Mouse (Mus musculus): ENCODE results near the gene Tagln2. TPM values are rescaled to one million over a fixed set of nuclear protein-coding genes. Genes with fewer than 3 reads are reported as not detected.

Tagln2 gene
- total RNA-seq, 1 experiment from 2014 or later: 105 TPM

DNA sequence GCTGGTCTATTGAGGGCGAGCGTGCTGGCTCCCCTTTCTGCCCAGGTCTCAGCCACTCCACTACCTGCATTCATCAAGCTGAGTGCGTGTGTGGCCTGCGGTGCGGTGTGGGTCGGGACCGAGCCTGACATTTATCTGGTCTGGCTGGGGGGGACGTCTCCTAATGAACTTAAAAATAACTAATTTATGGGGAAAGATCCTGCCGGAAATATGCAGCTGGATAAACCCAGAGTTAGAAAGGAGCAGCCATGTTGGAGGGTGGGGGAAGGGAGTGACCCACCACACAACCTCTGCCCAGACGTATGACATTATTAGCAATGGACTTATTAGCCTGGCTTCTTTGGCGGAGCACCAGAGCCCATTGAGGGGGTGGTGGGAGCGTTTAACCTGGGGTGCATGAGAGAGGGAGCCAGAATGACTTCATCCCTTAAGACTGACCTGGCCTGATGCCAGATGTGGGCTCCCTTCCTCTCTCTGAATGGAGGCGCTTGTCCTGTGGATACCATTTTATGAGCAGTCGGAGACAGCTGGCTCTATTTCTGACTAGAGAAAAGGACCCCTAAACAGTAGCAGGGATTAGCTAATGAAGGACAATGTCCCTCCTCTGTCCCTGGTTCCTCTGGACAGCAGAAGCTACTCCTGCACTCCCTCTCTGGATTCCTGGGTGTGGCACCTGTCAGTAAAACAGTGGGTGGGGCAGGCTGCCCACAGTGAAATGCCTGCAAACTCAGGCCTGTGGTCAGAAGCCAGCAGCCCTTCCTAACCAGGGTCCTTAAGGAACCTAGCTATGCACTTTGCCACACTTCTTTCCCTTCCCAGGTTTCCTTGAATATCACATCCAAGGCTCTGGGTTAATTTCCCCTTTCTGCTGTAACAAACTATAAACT lies 3.5 kb downstream of the Tagln2 start:
- DNase-seq: peak; percentile 61

DNA sequence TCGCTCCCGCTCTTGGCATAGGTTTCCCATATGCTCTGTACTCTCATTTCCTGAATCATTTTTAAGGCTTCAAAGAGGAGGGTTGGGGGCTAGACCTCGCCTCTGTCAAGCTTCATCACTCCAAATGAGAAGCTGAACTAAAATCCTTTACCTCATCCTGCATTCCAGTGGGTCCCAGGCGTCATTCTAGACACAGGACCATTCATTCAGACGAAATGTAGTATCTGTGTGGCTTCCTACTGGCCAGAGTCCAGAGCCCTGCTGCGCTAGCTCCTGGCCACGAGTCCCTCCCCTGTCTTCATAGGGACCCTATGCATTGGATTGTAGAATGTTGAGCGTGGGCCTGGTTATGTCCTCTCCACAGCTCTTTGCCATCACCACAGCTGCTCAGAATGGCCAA lies 4.9 kb downstream of the Tagln2 start:
- DNase-seq: no peak

DNA sequence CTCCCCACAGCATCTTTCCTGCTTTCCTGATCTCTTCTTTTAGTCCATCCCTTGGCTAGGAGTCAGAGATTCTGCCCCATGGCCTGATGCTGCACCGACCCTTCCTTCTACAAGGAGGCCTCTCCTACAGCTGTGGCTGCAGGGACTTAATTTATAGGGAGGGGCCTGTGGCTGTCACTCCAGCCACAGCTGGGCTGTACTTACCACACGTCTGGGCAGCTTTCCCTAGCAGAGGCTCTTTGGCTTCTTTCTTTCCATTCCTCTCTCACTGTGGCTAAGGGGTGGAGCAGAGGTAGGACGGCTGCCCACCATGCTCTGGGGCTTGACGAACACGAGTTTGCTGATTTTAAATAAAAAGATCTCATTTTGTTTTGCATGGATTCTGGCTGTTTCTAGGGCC lies 7.2 kb downstream of the Tagln2 start:
- DNase-seq: no peak

DNA sequence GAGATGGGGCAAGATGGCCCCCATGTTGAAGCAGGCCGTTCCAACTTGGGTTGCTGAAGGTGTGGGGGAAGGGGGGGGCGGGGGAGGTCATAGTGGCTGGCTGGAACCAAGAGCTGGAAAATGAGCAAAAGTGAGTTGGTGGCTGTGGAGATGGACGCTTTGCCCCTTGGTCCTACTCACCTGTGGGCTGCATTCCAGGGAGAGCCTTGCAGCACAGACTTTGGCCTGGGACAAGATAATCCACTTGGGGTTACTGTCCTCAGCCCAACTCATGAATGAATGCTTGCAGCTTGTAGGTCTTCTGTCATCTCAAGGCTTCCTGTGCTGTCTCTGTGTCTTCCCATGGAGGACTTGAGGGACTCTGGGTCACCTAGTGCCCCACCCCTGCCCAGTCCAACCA lies 7.9 kb downstream of the Tagln2 start:
- DNase-seq: no peak

DNA sequence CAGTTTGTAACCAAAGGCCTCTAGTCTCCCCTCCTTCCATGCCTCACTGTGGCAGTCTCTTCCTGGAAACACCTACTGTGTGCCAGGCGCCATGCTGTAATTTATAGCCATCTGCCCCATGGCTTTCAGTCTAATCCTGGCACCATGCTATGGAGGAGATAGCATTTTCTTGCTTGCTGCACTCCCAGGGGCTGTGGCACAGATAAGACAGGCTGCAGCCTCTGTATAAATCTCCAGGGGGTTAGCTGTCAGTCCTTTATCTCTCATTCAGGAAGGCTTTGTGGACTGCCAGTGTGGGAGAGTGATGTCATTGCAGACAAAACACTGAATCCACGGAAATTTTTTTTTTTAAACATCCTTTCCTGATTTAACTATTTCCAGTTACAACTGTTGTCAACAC lies 8.3 kb downstream of the Tagln2 start:
- no peak for DNase-seq

DNA sequence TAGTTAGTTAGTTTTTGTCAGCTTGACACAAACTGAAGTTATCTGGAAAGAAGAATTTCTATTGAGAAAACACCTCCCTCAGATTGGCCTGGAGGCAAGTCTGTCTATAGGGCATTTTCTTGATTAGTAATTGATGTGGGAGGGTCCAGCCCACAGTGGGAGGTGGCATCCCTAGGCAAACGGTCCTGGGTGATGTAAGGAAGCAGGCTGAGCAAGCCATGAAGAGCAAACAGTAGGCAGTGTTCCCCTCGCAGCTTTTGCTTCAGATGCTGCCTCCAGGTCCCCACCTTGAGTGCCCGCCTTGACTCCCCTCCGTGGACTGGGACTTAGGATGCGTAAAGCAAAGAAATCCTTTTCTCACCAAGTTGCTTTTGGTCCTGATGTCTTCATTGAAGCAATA lies 9.4 kb downstream of the Tagln2 start:
- DNase-seq: no peak

DNA sequence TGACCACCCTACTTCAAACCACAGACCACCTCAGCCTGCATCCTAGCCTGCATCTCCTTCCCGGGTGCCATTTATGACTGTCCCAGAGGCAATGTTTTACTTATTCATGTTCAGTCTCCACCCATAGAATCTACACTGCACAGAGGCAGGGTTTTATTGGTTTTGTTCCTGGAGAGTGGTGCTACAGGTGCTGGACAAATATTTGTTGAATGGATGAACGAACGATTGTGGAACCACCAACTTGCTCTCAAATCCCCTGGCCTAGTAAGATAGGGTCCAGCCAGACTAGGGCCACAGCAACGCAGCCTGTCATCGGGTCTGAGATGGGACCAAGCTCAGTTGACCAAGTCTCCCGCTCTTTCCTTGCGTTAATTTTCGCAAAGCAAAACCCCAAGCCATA lies 10.1 kb downstream of the Tagln2 start:
- DNase-seq: no peak

DNA sequence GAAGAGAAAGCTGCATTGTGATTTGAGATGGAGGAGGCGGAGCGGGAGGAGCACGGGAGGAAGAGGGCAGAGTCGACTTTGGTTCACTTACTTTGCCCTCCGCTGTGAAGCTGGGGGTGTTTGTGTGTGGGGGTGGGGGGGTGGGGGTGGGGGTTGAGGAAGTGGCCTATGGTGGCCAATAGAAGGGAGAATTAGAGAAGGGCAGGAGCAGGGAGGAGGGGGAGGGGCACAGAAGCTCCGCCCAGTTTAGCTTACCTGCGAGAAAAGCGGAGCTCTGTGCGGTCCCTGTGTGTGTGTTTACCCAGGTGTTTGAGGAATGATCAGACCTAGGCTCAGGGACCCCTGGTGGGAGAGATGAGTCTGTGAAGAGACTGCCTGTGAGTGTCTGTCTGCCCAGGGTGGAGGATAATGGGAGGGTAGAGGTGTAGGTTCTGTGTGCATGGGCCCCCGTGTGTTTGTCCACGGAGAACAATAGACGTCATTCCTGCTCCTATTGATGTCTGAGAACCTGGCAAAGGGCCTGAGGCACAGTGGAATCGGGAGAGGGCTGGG lies 10.7 kb downstream of the Tagln2 start:
- no peak for DNase-seq

DNA sequence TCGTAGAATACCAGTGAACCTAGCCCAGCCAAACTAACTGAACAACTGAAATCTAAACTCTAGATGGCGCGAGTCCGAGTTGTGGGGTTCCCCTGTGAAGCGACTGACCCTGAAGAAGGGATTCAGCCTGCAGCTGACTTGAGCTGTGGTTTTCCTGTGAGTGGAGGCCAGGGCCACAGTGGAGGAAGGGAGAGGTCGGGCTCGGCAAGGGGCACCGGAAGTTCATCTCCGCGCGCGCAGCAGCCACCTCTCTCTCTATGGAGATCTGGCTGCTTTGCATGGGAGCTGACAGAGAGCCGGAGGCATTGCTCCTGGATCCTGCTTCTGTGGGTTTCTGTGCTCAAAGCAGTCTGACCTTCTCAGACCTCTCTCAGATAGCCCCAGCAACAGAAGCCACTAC lies 13.1 kb downstream of the Tagln2 start:
- DNase-seq: peak; percentile 82

DNA sequence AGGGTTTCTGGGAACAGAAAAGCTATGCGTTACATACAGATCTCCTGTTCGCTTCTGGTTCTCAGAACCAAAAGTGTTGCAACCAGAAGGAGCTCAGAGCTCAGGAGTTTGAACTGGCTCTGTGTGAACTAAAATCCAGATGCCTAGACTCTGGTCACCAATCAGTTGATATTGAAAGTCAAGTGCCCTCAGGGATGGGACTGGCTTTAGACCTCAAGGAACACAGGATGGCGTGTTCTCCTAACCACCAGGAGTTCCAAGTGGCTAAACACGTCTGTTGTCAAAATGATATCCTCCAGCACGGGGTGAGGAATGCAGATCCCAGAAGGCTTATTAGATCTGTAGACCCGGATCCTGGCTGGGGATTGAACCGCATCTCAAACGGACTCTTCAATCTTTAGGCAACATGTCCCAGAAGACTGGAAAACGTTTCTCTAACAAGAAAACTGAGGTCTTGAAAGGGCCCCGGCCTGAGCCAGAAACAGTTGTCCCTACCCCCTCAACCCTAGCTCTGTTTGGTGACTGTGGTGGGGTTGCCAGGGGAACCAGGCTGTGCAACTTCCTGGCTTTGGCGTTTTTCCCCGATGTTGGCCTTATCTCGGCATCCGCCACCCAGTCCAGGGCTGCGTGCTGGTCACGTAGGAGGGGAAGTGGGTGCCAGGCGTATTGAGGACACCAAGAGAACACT lies 13.8 kb downstream of the Tagln2 start:
- peak; percentile 69 for DNase-seq

DNA sequence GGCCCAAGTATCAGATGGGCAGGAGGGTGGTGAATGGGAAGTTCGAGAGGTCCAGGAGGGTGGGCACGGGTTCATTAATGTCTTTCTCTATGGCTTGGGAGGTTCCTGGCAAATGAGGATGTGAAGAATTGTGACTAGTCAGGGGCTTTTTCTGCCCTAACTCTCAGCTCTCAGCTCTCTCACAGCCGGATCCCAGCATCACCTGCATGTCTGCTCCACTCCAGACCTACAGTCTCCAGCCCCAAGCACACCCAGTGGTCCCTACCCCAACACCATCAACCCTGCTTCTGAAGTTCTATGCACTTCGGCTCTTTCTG lies 14.3 kb downstream of the Tagln2 start:
- DNase-seq: no peak

DNA sequence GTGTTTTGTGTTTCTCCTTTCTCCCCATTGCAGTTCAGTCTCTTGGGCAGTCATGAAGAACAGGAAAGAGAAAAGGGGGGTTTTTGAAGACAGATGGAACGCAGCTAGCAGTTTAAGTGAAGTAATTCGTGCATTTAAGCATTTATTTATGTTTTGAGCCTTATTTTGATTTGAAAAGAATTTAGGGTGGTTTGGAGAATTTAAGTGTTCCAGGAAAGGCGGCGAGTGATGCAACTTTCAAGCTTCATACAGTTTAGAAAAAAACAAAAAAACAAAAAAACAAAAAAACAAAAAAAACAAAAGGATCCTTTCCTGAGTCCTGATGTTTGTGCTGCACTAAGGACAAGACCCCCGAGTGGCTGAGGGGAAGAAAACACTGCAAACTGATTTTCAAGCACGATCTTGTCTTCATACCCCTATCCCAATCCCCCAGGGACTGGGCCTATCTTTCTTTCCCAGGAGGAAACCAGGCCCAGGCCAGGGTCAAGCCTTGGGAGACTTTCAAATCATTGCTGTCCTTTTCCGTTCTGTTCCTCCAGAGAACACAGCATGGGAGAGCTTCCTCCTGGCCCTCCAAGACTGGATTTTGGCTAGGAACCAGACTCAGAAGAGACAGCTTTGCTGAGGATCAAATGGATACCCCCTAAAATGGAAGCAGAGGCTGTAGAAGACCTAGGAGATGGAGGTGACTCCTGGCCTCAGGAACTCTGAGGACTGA lies 14.9 kb downstream of the Tagln2 start:
- DNase-seq: peak; percentile 21

- no peak for DNase-seq
These were observed 15.5 kb downstream of the Tagln2 start for GRCm38 (mm10) chr1:172515396-172515795.

DNA sequence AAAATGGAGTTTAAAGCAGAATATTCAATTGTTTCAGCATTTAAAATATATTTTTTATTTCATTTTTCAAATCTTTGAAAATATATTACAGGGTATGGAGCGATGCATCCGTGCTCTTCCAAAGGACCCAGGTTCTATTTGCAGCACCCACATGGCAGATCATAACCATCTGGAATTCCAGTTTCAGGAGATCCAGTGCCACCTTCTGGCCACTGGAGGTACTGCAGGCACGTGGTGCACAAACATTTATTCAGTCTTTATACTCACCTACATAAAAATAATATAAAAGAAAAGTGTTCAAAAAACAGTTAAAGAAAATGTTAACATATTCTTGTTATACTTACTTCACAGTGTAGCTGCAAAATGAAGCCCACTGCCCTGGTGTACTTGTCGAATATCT lies 18.2 kb downstream of the Tagln2 start:
- DNase-seq: no peak

DNA sequence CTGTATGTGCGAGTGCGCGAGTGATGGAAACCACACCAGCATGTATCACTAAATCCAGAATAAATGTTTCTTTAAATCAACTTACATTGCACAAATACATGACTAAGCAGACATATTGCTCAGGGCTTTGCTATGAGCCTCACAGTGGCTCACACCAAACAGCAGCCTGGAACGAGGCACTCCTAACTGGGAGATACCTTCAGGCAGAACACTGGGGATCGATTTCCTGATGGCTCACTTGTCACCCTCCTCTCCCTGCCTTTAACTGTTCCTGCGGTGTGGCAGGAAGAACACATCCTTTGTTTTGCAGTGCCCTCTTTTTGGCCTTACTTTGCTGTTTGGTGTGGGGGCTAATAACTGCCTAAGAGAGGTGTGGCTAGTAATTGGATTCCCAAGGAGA lies 19.8 kb downstream of the Tagln2 start:
- no peak for DNase-seq

GRCm38 (mm10) chr1:172520576-172521440 lies 21.0 kb downstream of the Tagln2 start, which contains the start of gene Cfap45:
TSS of gene Cfap45 (plus strand) at chr1:172520801.
- peak; percentile 87 for DNase-seq

GRCm38 (mm10) chr1:172522524-172522923 lies 22.7 kb downstream of the Tagln2 start:
- no peak for DNase-seq

DNA sequence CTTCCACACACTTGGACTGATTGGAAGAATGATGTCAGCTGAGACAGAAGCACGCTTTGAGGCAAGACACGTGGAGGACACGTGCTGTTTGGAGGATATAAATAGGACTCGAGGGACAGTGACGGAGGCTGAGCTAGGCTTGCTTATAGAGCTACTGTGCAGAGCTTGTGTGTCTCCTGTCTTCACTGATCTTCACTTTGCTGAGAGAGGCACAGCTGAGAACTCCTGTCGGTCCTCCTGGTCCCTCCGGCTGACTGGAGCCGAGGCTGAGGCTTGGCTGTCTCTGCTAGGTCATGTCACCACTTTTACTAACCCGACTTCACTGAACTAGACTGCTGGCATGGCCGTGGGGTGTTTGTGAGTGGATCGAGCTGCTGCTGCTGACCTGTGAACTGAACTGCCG lies 23.9 kb downstream of the Tagln2 start:
- no peak for DNase-seq

- DNase-seq: peak; percentile 46
These were observed 25.3 kb downstream of the Tagln2 start for GRCm38 (mm10) chr1:172525027-172525764.

DNA sequence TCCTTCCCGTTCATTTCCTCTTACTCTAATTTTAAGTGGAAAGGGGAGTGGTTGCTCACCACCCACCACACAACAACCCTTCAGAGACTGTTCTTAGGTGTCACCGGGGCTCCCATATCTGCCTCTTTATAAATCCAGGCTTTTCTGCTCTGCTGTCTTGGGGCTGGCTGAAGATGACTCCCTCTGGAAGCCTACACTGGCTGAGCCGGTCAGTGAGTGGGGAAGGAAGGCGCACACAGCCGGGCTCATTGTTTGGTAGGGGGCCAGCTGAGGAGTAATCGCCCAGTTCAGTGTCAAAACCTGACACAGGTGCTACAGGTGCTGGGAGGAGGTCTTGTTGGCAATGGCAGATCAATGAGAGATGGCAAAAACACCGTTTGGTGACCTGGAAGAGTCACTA lies 26.1 kb downstream of the Tagln2 start:
- no peak for DNase-seq

Measured in adrenal gland, postnatal 14 days (tissue).